Mouse (Mus musculus) kidney, adult 2 months (tissue): ENCODE measurements around the gene Ppp4r1. TPM values are rescaled to one million over a fixed set of nuclear protein-coding genes. Genes with fewer than 3 reads are reported as not detected.

ENCODE experiments used
- DNase-seq: peaks from one replicate; pipeline ENCODE4 v3.0.0; 2021
- H3K27ac ChIP-seq: fragments of 200-500 bp; 2 replicates; pipeline ENCODE4 v1.5.1; 2012; ENCODE audit warnings: low read depth, low read length, control low read depth, inconsistent platforms; ENCODE audit not compliant: insufficient read depth
- H3K27me3 ChIP-seq: fragments of 200-500 bp; replicated peaks from 2 replicates; pipeline ENCODE4 v1.6.1; 2012; ENCODE audit warnings: mild to moderate bottlenecking, moderate library complexity, low read length, inconsistent platforms; ENCODE audit not compliant: control insufficient read depth, insufficient read depth
- H3K36me3 ChIP-seq: fragments of 200-500 bp; 2 replicates; pipeline ENCODE4 v1.6.1; 2012; ENCODE audit warnings: mild to moderate bottlenecking, moderate library complexity, low read length, inconsistent platforms; ENCODE audit not compliant: control insufficient read depth, insufficient read depth
- H3K4me1 ChIP-seq: fragments of 200-500 bp; 2 replicates; pipeline ENCODE4 v1.6.1; 2011; ENCODE audit warnings: low read length; ENCODE audit not compliant: control insufficient read depth, insufficient read depth
- H3K4me3 ChIP-seq: fragments of 200-500 bp; 2 replicates; pipeline ENCODE4 v1.5.1; 2011; ENCODE audit warnings: mild to moderate bottlenecking, low read depth, low read length, control low read depth; ENCODE audit not compliant: insufficient read depth
- CTCF ChIP-seq: fragments of 200-500 bp; conservative IDR thresholded peaks from 2 replicates; pipeline ENCODE4 v1.5.1; 2011; ENCODE audit warnings: low read depth, mild to moderate bottlenecking, control low read depth, low read length, moderate library complexity, mixed read lengths; ENCODE audit not compliant: insufficient read depth, insufficient read length
- POLR2A ChIP-seq: fragments of 200-500 bp; IDR thresholded peaks from one replicate; pipeline ENCODE4 v1.6.1; 2011; ENCODE audit warnings: low read depth, low read length, control low read depth
- WGBS: fragments of 180-500 bp; shearing (Covaris S2); methylation state at CpG from one replicate; pipeline ENCODE4 v1.1.7; 2018; 5-methylcytosine and 5-hydroxymethylcytosine counted together
- polyA plus RNA-seq: library from polyadenylated mRNA; depleted of rRNA; stranded (reverse); fragments of >200 nt; gene quantifications from 2 replicates; pipeline ENCODE4 v1.2.3, GENCODE M21; 2012

Gene Ppp4r1
- polyA plus RNA-seq, 1 experiment = 34.3 TPM

DNA sequence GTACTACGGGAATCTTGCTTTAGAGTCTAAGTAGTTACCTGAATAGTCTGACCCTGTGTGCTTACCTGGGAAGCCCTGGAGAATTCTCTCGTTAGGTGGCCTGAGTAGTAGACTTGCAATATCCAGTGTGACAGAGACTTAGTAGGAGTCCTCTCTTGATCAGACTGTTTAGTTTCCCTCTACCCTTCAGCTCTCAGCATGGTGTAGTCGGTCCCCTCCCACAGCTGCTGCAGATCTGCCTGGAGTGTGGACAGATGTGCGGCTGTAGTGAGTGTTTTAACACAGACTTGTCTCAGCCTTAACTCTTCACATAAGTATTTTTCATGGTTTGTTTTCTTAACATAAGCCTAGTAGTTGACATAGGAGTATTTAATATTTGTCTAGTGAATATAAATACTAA lies 19.7 kb downstream of the Ppp4r1 start:
- H3K36me3 ChIP-seq = no peaks in the 10 kb centered on the region
- no peak overlapping the region for H3K27ac ChIP-seq
- no peak overlapping the region for H3K4me3 ChIP-seq
- no peak for DNase-seq
- H3K27me3 ChIP-seq = no peaks in the 10 kb centered on the region
- WGBS = 81% methylated on average over 4 of the region's 4 CpGs
- TF ChIP-seq POLR2A (no peak), CTCF (no peak)
- peaks cover 5% of the 10 kb centered on the region; the same call in 1 of the 2 replicates for H3K4me1 ChIP-seq

DNA sequence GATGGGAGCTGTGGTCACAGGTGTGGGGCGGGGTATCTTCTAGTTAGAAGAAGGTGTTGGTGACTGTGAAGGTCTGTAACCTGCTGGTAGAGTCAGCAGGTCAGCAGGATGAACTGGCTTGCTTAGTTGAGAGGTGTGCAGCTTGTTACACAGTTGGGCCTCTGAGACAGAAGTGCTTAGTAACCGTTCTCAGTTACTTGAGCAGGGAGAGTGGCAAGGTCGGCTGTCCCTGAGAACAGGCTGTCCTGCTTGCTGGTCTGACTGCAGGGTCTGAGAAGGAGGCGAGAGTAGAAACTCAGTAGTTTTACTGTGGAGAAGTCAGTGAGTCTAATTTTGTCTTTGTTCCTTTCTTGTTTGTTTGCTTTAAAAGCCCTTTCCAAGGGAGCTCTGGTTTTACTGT lies 23.6 kb downstream of the Ppp4r1 start:
- TF ChIP-seq CTCF = no peak
- TF ChIP-seq POLR2A = no peak
- no peak for DNase-seq
- 55% methylated on average over 4 of the region's 4 CpGs for WGBS
- Histone ChIP-seq H3K27me3 (no peaks in the 10 kb centered on the region), H3K4me3 (no peak overlapping the region), H3K4me1 (no peaks in the 10 kb centered on the region), H3K27ac (no peak overlapping the region), H3K36me3 (no peaks in the 10 kb centered on the region)

DNA sequence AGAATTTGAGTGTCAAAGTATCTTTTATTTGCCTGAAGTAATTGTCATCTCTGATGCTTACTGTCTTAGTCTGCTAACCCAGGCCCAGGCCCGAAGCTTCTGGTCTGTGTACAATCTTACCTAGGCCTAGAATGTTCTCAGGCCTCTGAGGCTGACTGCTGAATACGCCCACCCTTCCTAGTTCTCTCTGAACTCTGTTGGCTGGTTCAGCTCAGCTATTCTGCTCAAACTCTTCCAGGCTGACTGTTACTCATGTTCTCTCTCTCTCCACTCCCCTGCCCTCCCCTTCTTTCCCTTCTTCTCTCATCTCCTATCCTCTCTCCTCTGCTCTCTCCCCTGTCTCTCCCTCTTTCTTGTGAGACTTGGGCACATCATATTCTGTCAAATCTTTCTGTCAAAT lies 24.0 kb downstream of the Ppp4r1 start:
- H3K27ac ChIP-seq = no peak overlapping the region
- H3K36me3 ChIP-seq = no peaks in the 10 kb centered on the region
- 77% methylated on average over 2 of the region's 2 CpGs for WGBS
- TF ChIP-seq CTCF (no peak), POLR2A (no peak)
- no peaks in the 10 kb centered on the region for H3K4me1 ChIP-seq
- H3K4me3 ChIP-seq = no peak overlapping the region
- H3K27me3 ChIP-seq = no peaks in the 10 kb centered on the region
- no peak for DNase-seq

DNA sequence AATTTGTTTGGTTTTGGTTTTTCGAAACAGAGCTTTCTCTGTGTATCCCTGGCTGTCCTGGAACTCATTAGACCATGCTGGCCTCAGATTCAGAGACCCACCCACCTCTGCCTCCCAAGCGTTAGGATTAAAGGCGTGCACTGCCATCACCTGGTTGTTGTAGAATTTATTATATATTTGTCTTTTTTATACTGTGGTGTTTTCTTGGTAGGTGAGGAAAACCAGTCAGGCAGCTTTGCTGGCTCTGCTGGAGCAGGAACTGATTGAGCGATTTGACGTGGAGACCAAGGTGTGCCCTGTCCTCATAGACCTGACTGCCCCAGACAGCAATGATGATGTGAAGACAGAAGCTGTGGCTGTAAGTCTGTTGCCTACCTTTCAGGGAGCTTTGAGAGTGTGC lies 28.7 kb downstream of the Ppp4r1 start:
- TF ChIP-seq CTCF (no peak), POLR2A (no peak)
- Histone ChIP-seq H3K4me1 (no peaks in the 10 kb centered on the region), H3K27ac (no peak overlapping the region), H3K36me3 (peaks cover 8% of the 10 kb centered on the region; the same call in 1 of the 2 replicates), H3K27me3 (no peaks in the 10 kb centered on the region), H3K4me3 (no peak overlapping the region)
- 66% methylated on average over 5 of the region's 5 CpGs for WGBS
- DNase-seq = no peak

DNA sequence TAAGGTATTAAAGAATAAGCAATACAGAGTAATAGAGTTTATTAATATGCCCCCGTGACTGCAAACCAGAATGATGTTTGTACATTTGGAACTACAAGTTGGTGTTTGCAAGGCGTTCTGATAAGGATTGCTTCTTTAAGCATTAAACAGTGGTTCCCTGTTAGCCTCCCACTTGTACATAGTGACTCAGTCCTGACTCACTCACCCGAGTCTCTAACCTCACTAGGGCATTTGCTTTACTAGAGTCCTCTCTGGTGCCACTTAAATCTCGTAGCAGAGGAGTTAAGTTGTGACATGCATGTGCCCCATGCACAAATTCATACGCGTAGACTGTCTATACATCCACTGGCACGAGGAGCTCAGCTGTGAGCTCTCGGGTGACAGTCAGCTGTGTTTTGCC lies 31.4 kb downstream of the Ppp4r1 start:
- H3K27me3 ChIP-seq = no peaks in the 10 kb centered on the region
- no peaks in the 10 kb centered on the region for H3K4me1 ChIP-seq
- TF ChIP-seq POLR2A (no peak), CTCF (no peak)
- H3K27ac ChIP-seq = peak overlapping the region; percentile 49; the same call in 1 of the 2 replicates
- DNase-seq = no peak
- WGBS = 76% methylated on average over 8 of the region's 8 CpGs
- no peak overlapping the region for H3K4me3 ChIP-seq
- peaks cover 8% of the 10 kb centered on the region; the same call in 1 of the 2 replicates for H3K36me3 ChIP-seq

DNA sequence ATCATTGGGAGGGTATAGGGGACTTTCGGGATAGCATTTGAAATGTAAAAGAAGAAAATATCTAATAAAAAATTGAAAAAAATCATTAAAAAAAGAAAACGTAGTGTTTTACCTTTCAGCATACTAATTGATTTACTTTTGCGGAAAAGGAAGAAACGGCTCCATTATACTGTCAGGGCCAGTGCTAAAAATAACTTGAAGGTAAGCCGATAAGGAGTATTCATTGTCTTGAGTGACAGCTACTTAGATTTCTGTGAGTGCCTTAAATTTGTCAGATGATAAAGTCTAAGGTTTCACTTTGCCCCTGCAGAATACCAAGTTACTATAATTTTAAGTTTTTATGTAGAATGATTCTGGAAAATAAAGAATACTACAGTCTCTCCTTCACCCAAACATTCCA lies 37.8 kb downstream of the Ppp4r1 start:
- H3K36me3 ChIP-seq = peaks cover 2% of the 10 kb centered on the region; the same call in 1 of the 2 replicates
- H3K4me1 ChIP-seq = no peaks in the 10 kb centered on the region; the same call in 1 of the 2 replicates
- TF ChIP-seq CTCF = no peak

DNA sequence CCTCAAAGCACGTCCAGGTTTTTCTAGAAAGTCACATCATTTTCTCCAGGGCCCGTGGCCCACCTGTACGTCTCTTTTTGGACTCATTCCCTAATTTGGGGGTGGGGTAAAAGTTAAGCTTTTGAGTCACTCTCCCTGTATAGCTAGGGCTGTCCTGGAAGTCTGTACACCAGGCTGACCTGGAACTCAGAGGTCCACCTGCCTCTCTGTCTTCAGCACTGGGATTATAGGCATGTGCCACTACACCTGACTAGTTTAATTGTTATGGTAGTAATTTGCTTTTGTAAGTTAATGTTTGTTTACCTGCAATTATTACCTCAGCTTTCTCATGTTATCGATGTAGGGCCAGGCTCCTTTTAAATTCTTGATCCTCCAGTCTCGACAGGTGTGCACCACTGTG lies 40.0 kb downstream of the Ppp4r1 start:
- TF ChIP-seq CTCF = no peak
- no peak for TF ChIP-seq POLR2A
- DNase-seq = peak; percentile 29
- H3K27me3 ChIP-seq = no peaks in the 10 kb centered on the region
- H3K4me1 ChIP-seq = no peaks in the 10 kb centered on the region; the same call in 1 of the 2 replicates
- WGBS = 53% methylated on average over 5 of the region's 5 CpGs
- no peak overlapping the region; the same call in 1 of the 2 replicates for H3K27ac ChIP-seq
- H3K4me3 ChIP-seq = no peak overlapping the region
- H3K36me3 ChIP-seq = no peaks in the 10 kb centered on the region; the same call in 1 of the 2 replicates

More for the DNA sequence above, 37.8 kb downstream of the Ppp4r1 start:
- Histone ChIP-seq H3K4me3 (no peak overlapping the region), H3K27ac (no peak overlapping the region), H3K27me3 (no peaks in the 10 kb centered on the region)
- no peak for DNase-seq
- WGBS = 67% methylated on average over 5 of the region's 5 CpGs
